Mouse (Mus musculus): ENCODE results near the gene Znrf1.

DNA sequence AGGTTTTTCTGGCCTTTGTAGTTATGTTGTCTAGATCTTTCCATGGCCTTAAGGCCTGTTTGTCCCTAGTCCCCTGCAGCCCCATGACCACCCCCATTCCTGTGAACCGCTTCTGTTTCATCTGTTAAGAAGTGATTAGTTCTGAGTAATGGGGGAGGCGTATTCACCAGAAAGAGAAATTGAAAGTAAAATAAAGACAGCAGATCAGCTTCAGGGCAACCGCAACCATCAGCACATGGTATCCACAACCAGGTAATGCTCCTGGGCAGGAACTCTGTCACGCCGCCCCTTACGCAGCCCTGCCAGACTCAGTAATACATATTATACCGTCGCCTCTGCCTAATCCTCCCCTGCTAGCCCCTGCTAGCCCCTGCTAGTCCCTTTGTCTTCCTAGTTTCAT, 109.8 kb downstream of the Znrf1 start:
- TF ChIP-seq CTCF (IDR thresholded peaks at IDR 0.05; ENCODE audit: control insufficient read depth, insufficient read depth, insufficient read length) (no peak), CEBPB (IDR thresholded peaks at IDR 0.05; ENCODE audit: low read depth) (no peak), USF1 (IDR thresholded peaks at IDR 0.05; ENCODE audit: low read depth) (no peak), MYOD1 (IDR thresholded peaks at IDR 0.05; ENCODE audit: control insufficient read depth, insufficient read length, low read depth) (no peak), MAX (IDR thresholded peaks at IDR 0.05) (no peak), MYOG (IDR thresholded peaks at IDR 0.05; ENCODE audit: control insufficient read depth, extremely low read depth, insufficient read length) (no peak), FOSL1 (IDR thresholded peaks at IDR 0.05; ENCODE audit: insufficient read depth, low read length, poor library complexity, severe bottlenecking) (no peak)

Measured in C2C12 (cell line).